Mouse (Mus musculus) A20 (cell line): ENCODE data around the gene Hivep3.
A peak's percentile ranks its signal among the peaks of the same experiment; 100 is the strongest.

Experiments
- DNase-seq: peaks from one replicate; pipeline ENCODE4 v3.0.0-alpha.2; 2011; ENCODE audit warnings: low read depth, low spot score

The Hivep3 gene

DNA sequence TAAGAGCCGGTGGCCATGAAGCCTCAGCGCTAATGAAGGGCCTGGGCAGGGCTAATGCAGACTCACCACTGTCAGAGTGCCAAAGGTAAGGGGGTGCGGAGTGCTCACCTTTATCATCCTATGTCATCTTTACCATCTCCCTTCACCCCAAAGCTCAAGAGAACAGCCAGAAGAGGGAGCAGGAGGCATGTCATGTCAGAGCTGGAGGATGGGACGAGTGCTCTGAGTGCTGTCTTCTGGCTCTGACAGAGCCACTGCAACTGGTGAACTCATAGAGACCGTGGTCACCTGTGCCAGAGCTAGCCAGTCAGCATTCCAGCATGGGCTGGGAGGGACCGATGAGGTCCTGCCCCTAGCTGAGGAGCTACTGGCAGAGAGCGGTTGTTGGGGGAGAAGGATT lies 27.2 kb downstream of the Hivep3 start:
- no peak for DNase-seq

DNA sequence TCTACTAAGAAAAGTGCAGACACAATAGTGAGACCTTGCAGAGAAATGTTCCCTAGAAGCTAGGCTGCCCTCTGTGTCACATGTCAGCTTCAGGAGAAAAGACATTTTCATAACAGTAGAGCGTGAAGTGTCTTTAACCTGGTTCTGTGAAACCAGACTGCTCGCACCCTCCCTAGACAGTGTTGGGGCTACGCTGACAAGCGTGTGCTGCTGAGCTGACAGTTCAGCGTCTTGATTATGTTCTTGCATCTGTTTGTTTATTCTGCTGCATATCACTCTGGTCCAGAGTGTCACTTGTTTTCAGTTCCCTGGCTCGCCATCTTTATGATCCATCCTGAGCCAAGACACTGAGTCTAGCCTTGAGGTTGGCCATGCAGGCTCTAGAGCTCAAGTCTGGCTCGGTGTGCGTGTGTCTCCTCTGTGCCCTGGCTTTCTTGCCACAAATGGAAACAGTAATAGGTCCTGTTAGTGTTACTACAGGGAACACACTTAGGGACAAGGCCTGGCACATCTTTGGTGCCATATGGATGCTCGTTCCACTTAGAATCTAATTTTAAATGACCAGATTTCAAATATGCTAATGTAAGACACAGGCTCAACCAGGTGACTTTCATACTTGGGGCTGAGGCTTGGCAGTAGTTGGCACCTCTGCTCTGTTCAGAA lies 28.0 kb downstream of the Hivep3 start:
- DNase-seq: no peak

DNA sequence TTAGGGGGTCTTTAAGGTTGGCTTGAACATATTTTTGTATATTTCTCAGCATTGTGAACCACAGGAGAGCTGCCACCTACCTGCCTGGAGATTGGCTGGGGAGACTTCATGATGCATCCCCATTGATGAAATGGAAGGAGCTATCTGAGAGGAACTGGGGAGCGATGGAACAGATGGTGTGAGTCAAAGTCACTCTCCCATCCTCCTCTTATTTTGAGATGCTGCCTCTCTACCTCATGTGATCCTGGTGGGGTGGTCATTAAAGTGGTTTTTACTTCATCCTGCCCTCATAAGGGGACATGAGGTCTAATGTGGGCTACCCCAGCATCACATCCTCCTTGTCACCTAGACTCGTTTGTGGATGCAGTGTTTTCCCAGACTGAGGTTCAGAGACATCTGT lies 28.6 kb downstream of the Hivep3 start:
- DNase-seq: no peak

DNA sequence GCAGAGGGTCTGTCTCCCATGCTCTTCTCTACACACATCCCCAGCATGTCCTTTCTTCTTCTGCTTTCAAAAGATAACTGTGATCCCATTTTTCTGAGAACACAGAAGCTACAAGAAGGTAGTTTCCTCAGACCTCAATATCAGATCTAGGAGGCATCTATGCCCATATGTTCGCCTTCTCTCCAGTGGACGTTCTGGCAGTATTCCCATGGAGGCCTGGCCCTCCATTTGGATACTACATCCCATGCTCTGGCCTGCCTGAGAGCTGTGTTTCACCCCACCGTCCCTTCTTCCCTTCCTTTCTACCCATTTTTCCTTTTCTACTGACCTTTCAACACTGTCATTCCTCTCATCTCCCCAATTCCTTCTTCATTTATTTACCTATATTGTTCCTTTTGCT lies 34.5 kb downstream of the Hivep3 start:
- DNase-seq: no peak

DNA sequence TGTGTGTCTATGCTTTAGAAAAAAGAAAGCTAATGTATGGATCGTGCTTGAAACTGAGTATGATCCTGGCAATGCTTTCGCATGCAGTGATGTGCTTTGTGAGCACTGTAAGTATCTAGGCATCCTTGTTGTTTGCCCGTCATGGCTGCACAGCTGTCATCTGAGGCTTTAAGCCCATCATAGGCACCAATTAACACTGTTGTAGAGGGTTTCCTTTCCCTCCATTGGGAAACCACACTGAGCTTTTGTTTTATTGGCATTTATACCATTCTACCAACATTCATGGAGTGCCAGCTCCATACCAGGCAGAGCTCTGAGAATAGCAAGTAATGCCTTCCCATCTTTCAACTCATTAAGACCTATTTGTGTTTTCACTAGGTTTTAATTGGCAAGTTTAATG lies 42.3 kb downstream of the Hivep3 start:
- DNase-seq: no peak

DNA sequence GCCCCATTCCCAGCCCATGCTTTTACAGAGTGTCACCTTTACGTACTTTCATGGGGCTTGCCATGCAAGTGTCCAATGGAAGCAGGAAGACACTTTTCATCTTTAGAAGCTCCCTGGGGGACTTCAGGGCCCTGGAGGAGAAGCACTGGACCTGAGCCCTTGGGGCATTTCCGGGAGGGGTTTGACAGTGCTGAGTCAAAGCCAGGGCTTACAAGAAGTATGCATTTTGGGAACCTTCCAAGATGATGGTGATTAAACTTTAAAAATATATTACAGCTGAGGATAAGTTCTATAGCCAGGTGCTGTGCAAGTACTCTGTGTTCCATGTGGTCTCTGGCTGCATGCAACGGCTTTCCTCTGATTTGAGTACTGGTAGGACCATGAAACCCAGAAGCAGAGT lies 43.6 kb downstream of the Hivep3 start:
- no peak for DNase-seq

DNA sequence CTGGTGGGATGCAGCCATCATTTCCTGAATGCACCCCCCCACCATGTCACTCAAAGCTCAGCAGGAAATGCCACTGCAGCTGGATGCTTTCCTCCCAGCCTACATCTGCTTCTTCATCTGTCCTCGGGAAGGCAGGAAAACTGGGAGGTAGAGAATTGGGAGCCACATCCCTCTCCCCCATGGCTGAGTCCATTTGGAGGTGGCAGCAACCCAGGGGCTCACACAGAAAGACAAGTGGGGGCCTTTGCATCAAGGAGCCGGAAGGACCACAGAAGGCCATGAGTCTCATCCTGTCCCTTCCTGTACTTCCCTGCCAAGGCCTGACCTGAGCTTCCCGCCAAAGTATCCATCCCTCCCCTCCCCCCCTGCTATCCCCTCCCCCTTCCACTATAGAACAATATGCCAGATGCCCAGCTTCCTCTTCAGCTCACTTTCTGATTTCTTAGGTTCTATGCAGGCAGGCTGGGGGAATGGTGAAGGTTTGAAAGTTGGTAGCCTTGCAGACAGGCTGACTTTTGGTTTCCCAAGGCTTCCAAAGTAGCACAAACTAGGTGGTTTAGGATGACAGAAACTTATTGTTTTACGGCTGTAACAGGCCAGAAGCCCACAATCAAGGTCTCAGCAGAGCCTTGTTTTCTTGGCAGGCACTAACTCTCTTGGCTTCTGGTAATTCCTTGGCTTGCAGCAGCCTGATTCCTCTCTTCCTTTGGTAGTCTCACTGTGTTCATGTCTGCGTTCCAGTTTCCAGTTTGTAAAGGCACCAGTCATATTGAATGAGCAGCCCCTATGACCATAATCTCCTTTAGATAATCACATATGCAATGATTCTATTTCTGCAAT lies 46.2 kb downstream of the Hivep3 start:
- no peak for DNase-seq

DNA sequence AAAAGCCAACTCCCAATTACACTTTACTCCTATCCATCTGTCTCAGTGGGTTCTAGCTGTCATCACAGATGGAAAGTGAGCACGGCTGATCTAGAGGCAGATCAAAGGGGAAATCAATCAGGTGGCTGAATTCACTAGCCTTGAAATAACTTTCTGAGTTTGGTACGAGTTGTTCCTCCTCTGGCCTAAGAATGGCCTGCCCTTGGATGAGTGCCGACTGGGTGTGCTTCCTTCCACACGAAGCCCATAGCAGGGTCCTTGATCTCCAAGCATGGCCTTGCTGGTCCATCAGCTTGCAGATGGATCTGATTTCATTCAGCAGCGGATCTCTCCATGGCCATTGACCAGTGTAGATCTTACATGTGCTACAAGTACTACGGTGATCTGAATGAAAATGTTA lies 47.3 kb downstream of the Hivep3 start:
- no peak for DNase-seq

DNA sequence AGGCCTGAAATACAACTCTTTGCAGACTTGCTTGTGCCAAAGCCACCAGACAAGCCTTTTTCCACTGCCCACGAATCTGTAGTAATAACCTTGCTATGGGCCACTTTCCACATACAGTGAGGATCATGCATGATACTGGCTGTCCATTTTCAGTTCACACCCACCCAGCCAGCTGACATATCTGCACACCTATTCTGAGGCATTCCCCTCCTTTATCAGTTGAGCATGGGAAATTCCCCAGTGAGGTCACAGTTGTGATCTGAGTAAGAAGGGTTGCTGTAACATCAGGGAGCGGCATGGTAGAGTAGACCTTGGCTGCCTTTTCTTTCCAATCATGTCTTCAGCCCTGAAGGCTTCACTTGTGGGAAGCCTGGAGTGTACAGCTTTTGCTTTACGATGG lies 51.4 kb downstream of the Hivep3 start:
- DNase-seq: peak; percentile 81

DNA sequence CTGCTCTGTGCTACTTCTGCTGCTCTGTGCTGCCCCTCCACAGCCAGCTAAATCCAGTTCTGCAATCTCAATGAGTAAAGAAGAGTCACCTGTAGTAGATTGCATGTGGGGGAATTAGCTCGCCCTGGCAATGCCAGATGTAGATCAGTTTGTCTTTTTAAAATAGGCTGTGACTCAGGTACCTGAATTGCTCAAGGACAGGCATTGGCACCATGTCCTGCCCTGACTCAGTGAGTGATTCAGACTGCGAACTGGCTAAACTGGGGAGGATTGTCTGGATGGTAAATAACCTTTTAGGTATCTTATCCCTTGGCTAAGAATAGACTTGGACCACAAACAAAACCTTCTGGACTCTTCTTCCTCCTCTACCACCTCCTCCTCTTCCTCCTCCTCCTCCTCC lies 52.7 kb downstream of the Hivep3 start:
- peak; percentile 42 for DNase-seq

DNA sequence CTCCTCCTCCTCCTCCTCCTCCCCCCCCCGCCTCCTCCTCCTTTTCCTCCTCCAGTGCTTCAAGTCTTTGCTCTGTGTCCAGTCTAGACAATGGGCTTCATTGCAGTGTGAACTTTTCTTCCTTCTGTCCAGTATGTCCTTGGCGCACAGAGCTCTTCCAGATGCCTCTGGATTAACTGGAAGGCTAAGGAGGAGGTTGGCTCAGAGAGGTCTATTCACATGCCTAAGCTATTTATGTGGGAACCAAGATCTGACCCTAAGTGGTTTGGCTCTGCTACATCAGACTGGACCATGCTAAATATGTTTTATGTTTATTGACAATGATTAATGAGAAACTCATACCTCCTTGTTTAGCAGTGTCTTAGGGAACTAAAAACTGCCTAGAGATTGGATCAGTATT lies 53.1 kb downstream of the Hivep3 start:
- no peak for DNase-seq

DNA sequence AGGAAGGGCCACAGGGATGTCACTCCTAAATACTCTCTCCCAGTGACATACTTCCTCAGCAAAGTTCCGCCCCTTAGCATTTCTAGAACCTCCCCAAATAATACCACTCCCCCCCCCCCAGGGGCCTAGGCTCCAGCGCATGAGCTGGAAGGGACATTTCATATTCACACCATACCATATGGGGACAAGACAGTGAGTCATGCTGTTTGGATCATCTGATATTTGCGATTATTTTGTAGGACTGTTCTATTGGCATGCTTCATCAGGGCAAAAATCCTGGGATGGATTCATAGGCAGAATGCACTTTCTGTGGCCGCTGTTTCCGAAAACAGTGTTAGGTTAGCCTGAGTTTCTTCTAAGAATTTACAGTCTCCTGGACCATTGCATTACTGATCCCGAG lies 55.2 kb downstream of the Hivep3 start:
- DNase-seq: no peak

DNA sequence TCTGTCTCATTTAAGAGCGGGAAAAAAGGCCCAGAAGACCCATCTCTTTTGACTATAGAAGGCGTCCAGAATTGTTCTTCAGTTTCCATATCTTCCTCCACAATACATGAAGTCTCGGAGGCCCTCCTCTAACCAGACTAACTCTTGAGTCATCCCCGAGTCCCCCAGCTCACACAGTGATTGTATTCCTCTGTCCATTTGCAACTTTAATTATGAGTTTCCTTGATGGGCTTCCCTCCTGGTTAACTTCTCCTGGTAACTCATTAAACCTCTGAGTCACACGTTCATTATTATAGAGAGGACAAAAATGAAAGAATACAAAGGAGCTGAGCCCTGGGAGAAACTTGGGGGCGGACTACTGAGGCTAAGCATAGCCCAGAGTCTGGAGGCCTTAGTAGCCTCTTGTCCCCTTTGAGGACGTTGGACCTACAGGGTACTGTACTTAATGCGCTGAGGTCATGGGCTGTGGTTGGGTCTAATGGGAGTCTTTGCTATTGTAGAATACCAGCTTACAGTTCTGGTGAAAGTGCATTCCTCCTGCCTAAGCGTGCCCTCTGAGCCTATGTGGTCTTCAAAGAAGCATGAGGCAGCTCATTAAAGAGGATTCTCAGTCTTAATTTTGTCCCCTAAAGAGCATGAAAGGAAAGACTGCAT lies 56.0 kb downstream of the Hivep3 start:
- DNase-seq: no peak

DNA sequence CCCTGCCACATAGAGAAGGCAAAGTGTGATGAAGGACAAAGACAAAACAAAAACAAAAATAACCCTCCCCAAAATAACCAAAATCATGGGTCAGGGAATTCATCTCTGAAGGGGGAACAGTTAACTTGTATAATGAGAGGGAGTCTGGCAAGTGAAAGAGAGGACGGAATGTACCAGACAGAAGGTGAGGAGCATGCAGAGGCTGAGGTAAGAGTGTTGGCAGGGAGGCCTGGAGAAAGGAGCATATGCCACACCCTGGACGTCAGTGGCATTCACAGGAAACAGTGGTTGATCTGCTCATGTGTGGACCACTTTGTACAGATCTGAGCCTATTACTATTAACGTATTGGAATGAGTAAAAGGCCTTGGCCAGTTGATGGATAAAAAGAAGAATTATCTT lies 65.3 kb downstream of the Hivep3 start:
- DNase-seq: no peak

DNA sequence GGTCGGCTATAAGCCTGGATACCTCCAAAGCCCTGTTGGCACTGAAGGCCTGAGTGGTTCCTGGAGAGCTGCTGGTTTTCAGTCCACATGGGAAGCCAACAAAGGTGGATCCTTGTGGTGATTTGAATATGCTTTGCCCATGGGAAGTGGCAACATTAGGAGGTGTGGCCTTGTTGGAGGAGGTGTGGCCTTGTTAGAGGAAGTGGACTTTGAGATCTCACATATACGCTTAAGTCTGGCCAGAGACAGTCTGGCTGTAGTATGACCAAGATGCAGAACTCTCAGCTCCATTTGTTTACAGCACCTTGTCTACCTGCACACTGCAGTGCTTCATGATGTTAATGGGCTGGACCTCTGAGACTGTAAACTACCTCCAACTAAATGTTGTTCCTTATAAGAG lies 73.0 kb downstream of the Hivep3 start:
- DNase-seq: no peak

DNA sequence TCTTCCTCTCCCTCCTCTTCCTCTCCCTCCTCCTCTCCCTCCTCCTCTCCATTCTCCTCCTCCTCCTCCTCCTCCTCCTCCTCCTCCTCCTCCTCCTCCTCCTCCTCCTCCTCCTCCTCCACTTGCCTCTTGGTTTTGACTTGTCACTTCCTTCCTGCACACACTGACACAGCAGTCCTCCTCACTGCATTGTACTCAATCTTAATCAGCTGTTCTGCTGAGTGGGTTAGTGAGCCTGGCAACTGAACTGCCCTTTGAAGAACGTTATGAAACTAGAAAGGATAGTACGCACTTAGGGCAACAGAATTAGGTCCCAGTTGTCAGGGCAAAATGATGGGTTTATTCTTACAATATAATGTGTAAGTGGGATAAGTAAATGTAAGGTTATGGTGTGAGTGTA lies 73.8 kb downstream of the Hivep3 start:
- DNase-seq: no peak

DNA sequence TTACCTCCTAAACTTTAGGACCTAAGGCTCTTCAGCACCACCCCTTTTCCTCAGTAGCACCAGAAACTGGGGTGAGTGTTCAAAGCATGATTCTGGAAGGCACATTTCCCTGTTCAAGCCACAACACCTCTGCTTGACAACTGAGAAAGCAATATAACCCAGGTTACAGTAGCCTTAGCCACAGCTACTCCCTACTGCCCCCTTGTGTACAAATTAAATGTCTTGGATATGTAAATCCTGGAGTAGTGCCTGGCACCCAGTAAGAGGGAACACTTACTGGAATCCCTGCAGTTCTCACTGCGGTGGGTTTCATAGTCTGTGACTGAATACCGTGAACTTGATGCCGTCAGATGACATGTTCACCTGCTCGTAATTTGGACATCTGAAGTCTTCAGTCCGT lies 75.7 kb downstream of the Hivep3 start:
- peak; percentile 73 for DNase-seq

DNA sequence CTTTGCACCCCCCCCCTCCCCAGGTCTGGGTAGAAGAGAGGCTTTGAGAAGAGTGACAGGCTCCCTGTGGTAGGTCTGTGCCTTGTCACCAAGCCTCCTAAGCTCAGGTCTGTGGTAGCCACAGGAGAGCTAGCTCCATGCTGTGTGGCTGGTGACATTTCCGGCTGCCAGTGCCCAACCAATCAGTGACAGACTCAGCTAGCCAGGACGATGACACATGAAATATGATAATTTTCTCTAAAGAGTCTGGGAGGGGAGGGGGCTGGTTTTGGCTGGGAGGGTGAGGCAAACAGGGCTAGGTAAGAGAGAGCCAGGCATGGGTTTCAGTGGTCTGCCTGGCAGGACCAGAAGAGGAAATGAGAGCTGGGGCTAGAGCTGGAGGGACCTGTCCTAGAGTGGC lies 79.2 kb downstream of the Hivep3 start:
- peak; percentile 89 for DNase-seq

DNA sequence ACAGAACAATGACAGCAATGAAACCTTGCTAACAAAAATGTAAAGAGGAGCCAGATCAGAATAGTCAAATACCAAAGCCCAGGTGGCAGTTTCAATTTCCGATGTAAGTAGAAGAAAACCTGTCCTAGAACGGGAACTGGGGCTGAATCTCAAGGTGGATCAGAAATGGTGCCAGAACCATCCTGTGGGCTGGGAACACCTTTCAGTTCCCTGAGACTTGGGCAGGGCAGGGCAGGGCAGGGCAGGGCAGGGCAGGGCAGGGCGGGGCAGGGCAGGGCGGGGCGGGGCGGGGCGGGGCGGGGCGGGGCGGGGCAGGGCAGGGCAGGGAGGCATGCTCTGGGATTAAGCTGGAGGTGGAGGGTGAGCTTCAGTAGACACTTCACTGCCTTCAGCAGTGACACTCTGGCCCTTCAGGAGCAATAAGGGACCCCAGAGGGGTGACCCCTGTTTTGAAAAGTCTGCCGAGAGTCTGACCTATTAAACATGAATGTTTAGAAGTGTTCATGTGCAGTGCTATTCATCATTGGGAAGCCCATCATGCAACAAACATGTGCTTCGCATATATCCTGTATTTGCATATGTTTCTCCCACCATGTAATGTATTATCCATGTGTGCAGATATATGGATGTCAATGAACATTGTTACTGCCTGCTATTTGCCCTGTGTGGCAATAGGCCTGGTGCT lies 80.1 kb downstream of the Hivep3 start:
- peak; percentile 78 for DNase-seq

DNA sequence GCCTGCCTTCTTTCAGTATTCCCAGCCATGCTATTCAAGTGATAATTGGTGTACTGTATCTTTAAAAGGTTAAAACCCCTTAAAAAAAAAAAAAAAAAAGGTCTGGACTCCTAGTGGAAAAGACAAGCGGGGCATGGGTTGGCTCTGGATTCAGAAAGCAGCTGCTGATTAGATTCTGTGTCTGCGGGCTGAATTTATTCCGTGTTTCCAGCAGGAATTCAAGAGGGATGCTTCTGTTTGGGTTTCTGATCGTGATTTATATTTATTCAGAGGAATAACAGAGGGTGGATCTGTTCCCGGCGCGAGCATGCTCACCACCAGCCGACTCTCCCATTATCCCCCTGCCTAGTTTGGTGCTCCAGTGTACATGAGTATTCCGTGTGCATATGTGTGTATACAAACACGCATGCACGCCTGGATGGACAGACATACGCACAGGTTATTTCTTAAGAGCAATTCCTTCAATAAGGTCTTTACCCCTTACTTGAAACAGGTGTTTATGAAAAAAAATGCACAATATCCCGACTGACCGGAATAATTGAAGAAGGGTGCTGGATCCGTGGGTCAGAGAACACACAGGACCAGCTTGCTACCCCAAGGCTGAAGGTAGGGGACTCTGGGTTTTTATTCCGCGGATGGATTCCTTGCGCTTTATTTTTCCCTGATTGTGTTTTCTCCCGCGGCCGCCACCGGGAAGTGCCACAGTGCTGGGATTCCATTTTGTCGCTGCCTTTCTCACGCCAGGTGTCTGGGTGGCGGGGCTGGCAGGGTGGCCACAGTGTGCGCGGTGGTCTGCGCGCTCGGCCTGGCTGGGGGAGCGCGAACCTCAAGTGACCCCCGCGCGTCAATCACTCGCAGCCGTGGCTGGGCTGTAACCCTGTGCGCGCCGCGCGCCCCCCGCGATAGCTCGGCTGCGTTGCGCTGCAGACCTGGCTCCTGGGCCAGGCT lies 80.9 kb downstream of the Hivep3 start:
- DNase-seq: no peak

DNA sequence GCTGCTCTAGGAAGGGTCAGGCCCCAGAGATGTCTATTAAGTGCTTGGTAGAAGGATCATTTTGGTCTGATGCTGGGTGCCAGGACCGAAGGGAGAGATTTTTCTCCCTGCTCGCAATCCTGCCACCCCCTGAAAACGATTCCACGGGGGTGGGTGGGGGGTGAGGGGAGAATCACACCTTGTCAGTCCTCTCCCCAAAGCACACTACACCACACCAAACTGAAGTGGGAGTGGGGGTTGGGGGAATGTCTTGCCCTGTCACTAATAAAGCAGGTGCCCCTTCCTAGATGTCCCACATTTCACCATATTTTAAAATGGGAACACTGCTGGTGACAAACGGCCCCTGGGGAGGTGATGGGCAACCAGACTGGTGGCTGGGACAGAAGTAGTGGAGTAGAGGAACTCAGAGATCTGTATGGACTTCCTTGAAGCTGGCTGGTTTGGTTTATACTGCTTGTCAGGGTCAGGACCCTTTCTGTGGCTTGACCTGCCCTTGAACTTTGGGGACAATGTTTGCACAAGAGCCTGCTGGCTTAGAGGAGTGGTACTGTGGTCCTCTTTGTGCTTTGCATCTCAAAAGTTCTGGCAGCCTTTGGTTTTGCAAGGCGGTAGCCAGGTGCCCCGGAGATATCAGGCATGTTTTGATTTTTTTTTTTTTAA lies 81.7 kb downstream of the Hivep3 start:
- DNase-seq: no peak
